Mouse (Mus musculus): ENCODE results near the gene Kazn. TPM values are rescaled to one million over a fixed set of nuclear protein-coding genes. Genes with fewer than 3 reads are reported as not detected.
A peak's percentile ranks its signal among the peaks of the same experiment; 100 is the strongest.

The Kazn gene
- polyA plus RNA-seq, 1 experiment from 2014 or later = 10.6 TPM

- Histone ChIP-seq H3K4me2 (ENCODE audit: low read depth) (no peak overlapping the region), H3K27me3 (ENCODE audit: control insufficient read depth, insufficient read depth, low read length) (no peaks in the 10 kb centered on the region), H3K9ac (ENCODE audit: low read length) (no peak overlapping the region), H3K36me3 (ENCODE audit: control insufficient read depth, insufficient read depth, low read length) (peaks cover 2% of the 10 kb centered on the region; the same call in 1 of the 2 replicates), H3K9me3 (ENCODE audit: control insufficient read depth, low read length) (no peaks in the 10 kb centered on the region), H3K27ac (ENCODE audit: low read depth, low read length) (no peak overlapping the region), H3K4me1 (ENCODE audit: control insufficient read depth, insufficient read depth, low read length) (peaks cover 8% of the 10 kb centered on the region), H3K4me3 (ENCODE audit: low read depth, low read length) (no peak overlapping the region)
- WGBS = 100% methylated on average over 2 of the region's 2 CpGs
- no peak for DNase-seq (ENCODE audit: low spot score)
- no peak for ATAC-seq (ENCODE audit: insufficient read depth, low FRiP score, low TSS enrichment)
These were observed 77.1 kb downstream of the Kazn start for GRCm38 (mm10) chr4:142162102-142162501.

- Histone ChIP-seq H3K4me1 (ENCODE audit: control insufficient read depth, insufficient read depth, low read length) (no peaks in the 10 kb centered on the region), H3K9ac (ENCODE audit: low read length) (no peak overlapping the region), H3K36me3 (ENCODE audit: control insufficient read depth, insufficient read depth, low read length) (peaks cover 2% of the 10 kb centered on the region; the same call in 1 of the 2 replicates), H3K27me3 (ENCODE audit: control insufficient read depth, insufficient read depth, low read length) (no peaks in the 10 kb centered on the region), H3K27ac (ENCODE audit: low read depth, low read length) (no peak overlapping the region), H3K4me2 (ENCODE audit: low read depth) (no peak overlapping the region), H3K9me3 (ENCODE audit: control insufficient read depth, low read length) (no peaks in the 10 kb centered on the region), H3K4me3 (ENCODE audit: low read depth, low read length) (no peak overlapping the region)
- 62% methylated on average over 8 of the region's 8 CpGs for WGBS
- ATAC-seq (ENCODE audit: insufficient read depth, low FRiP score, low TSS enrichment) (no peak), DNase-seq (ENCODE audit: low spot score) (no peak)
These were observed 79.2 kb downstream of the Kazn start for GRCm38 (mm10) chr4:142160041-142160440.

DNA sequence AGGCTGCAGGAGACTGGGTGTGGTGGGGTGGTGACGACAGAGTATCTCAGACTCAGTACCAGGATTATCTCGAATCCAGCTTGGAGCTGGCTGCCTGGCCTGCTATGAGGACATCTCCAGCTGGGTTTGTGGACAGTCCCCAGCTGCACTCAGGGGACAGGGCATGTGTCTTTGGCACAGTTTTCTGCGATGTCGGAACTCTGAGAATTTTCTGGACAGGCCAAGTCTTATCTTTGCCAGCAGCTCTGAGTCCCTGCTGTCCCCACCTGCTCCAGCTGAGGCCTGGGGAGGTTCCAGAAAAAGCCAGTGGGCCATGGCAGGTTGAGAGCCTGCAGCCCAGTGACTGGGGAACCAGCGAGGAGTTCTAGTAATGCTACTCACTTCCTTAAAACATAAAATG lies 82.7 kb downstream of the Kazn start:
- H3K9ac ChIP-seq (ENCODE audit: low read length) = no peak overlapping the region
- H3K27ac ChIP-seq (ENCODE audit: low read depth, low read length) = no peak overlapping the region
- H3K4me3 ChIP-seq (ENCODE audit: low read depth, low read length) = no peak overlapping the region
- DNase-seq (ENCODE audit: low spot score) (no peak), ATAC-seq (ENCODE audit: insufficient read depth, low FRiP score, low TSS enrichment) (no peak)
- no peak overlapping the region for H3K4me2 ChIP-seq (ENCODE audit: low read depth)
- H3K9me3 ChIP-seq (ENCODE audit: control insufficient read depth, low read length) = no peaks in the 10 kb centered on the region
- WGBS = 94% methylated on average over 5 of the region's 5 CpGs
- no peaks in the 10 kb centered on the region for H3K27me3 ChIP-seq (ENCODE audit: control insufficient read depth, insufficient read depth, low read length)
- H3K4me1 ChIP-seq (ENCODE audit: control insufficient read depth, insufficient read depth, low read length) = no peaks in the 10 kb centered on the region
- H3K36me3 ChIP-seq (ENCODE audit: control insufficient read depth, insufficient read depth, low read length) = peaks cover 2% of the 10 kb centered on the region; the same call in 1 of the 2 replicates

DNA sequence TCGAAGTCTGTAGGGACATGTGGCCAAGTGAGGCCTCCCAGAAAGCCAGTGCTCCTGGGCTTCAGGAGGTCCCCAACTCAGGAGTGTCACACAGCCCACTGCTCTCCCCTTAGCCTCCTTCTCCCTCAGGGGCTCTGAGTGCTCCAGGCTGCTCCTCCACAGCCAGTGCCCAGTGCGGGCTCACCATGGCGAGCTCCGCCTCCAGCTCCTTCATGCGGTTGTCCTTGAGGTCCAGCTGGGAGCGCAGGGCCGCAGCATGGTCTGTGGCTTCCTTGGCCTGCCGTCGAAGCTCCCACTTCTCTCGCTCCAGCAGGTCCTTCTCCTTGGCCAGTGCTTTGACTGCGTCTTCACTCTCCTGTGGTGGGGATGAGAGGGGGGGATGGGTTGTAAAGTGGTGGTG lies 85.0 kb downstream of the Kazn start:
- no peak for ATAC-seq (ENCODE audit: insufficient read depth, low FRiP score, low TSS enrichment)
- no peak for DNase-seq (ENCODE audit: low spot score)
- Histone ChIP-seq H3K9ac (ENCODE audit: low read length) (no peak overlapping the region), H3K4me1 (ENCODE audit: control insufficient read depth, insufficient read depth, low read length) (no peaks in the 10 kb centered on the region), H3K4me3 (ENCODE audit: low read depth, low read length) (no peak overlapping the region), H3K4me2 (ENCODE audit: low read depth) (no peak overlapping the region), H3K36me3 (ENCODE audit: control insufficient read depth, insufficient read depth, low read length) (peaks cover 2% of the 10 kb centered on the region; the same call in 1 of the 2 replicates), H3K27ac (ENCODE audit: low read depth, low read length) (no peak overlapping the region), H3K27me3 (ENCODE audit: control insufficient read depth, insufficient read depth, low read length) (no peaks in the 10 kb centered on the region), H3K9me3 (ENCODE audit: control insufficient read depth, low read length) (no peaks in the 10 kb centered on the region)
- 67% methylated on average over 11 of the region's 11 CpGs for WGBS

DNA sequence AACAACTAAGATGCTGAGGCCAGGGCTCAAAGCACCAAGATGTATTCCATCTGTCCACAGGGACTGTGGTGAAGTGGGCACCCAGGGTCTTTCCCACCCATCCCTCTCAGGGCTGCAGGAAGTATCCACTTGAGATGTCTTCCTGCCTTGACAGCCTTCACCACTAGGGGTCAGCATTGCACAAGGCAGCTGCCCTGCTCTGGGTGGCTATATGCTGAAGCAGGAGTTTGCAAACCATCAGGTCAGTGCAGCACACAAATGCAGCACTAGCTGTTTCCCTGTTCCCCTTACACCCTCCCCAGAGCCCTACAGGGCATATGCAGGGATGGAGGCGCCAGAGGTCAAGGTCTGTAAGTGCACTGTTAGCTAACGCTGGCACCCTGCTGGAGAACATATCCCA lies 85.7 kb downstream of the Kazn start:
- H3K4me1 ChIP-seq (ENCODE audit: control insufficient read depth, insufficient read depth, low read length) = no peaks in the 10 kb centered on the region
- H3K4me2 ChIP-seq (ENCODE audit: low read depth) = no peak overlapping the region
- no peaks in the 10 kb centered on the region for H3K9me3 ChIP-seq (ENCODE audit: control insufficient read depth, low read length)
- WGBS = 6% methylated on average over 2 of the region's 2 CpGs
- H3K36me3 ChIP-seq (ENCODE audit: control insufficient read depth, insufficient read depth, low read length) = peaks cover 1% of the 10 kb centered on the region; the same call in 1 of the 2 replicates
- H3K27ac ChIP-seq (ENCODE audit: low read depth, low read length) = no peak overlapping the region
- H3K9ac ChIP-seq (ENCODE audit: low read length) = no peak overlapping the region
- no peak overlapping the region for H3K4me3 ChIP-seq (ENCODE audit: low read depth, low read length)
- no peaks in the 10 kb centered on the region for H3K27me3 ChIP-seq (ENCODE audit: control insufficient read depth, insufficient read depth, low read length)
- ATAC-seq (ENCODE audit: insufficient read depth, low FRiP score, low TSS enrichment) (peak; percentile 82), DNase-seq (ENCODE audit: low spot score) (peak; percentile 90)

DNA sequence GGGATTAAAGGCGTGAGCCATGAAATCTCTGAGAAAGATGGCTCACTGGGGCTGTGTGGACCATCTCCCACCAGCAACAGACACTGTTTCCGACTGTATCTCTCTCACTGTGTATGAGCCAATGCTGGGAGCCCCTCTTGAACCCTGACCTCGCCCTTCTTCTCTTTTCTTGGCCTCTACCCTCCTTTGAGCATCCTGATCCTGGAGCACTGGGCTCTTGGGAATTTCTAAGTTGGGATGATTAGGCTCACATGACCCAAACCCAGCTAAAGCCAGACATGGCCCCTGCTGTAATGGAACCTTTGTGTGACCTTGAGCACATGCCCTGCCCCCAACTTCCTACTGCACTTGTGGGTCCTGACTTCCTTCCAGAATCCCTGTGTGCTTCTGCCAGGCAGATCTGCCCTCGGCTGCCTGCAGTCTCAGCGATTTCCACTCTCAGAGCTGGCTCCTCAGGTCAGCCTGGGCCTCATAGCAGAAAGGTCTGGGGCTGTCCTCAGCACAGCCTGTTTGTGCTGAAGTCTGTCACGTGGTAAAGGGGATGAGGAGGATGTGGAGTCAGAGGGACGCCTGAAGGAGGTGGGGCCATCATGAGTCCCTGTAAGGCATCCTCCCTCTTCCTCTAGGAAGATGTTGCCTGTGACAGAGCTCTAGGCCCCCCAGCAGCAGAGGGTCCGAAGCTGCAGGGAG lies 86.3 kb downstream of the Kazn start:
- Histone ChIP-seq H3K4me2 (ENCODE audit: low read depth) (no peak overlapping the region), H3K27ac (ENCODE audit: low read depth, low read length) (no peak overlapping the region), H3K4me3 (ENCODE audit: low read depth, low read length) (no peak overlapping the region), H3K9ac (ENCODE audit: low read length) (no peak overlapping the region), H3K36me3 (ENCODE audit: control insufficient read depth, insufficient read depth, low read length) (no peaks in the 10 kb centered on the region; the same call in 1 of the 2 replicates), H3K9me3 (ENCODE audit: control insufficient read depth, low read length) (no peaks in the 10 kb centered on the region), H3K27me3 (ENCODE audit: control insufficient read depth, insufficient read depth, low read length) (no peaks in the 10 kb centered on the region), H3K4me1 (ENCODE audit: control insufficient read depth, insufficient read depth, low read length) (no peaks in the 10 kb centered on the region)
- ATAC-seq (ENCODE audit: insufficient read depth, low FRiP score, low TSS enrichment) (no peak), DNase-seq (ENCODE audit: low spot score) (no peak)
- WGBS = 66% methylated on average over 8 of the region's 8 CpGs

DNA sequence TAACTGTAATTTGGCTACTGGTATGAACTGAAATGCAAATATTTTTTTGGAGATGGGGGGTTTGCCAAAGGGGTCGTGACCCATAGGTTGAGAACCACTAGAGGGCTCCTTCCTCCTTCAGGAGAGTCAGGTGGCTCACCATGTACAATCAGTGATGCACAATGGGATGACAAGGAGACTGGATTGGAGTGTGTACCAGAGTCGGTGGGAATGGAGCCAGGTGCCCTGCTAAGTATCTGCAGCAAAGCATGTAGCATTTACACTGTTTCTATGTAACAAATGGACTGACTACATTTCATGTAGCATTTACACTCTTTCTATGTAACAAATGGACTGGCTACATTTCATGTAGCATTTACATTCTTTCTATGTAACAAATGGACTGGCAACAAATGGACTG lies 89.1 kb downstream of the Kazn start:
- ATAC-seq (ENCODE audit: insufficient read depth, low FRiP score, low TSS enrichment) (no peak), DNase-seq (ENCODE audit: low spot score) (no peak)
- H3K27ac ChIP-seq (ENCODE audit: low read depth, low read length) = no peak overlapping the region
- H3K9me3 ChIP-seq (ENCODE audit: control insufficient read depth, low read length) = no peaks in the 10 kb centered on the region
- H3K4me3 ChIP-seq (ENCODE audit: low read depth, low read length) = no peak overlapping the region
- no peak overlapping the region for H3K9ac ChIP-seq (ENCODE audit: low read length)
- WGBS = 82% methylated on average over 2 of the region's 2 CpGs
- H3K36me3 ChIP-seq (ENCODE audit: control insufficient read depth, insufficient read depth, low read length) = peaks cover 4% of the 10 kb centered on the region
- H3K27me3 ChIP-seq (ENCODE audit: control insufficient read depth, insufficient read depth, low read length) = no peaks in the 10 kb centered on the region
- no peak overlapping the region for H3K4me2 ChIP-seq (ENCODE audit: low read depth)
- H3K4me1 ChIP-seq (ENCODE audit: control insufficient read depth, insufficient read depth, low read length) = no peaks in the 10 kb centered on the region

DNA sequence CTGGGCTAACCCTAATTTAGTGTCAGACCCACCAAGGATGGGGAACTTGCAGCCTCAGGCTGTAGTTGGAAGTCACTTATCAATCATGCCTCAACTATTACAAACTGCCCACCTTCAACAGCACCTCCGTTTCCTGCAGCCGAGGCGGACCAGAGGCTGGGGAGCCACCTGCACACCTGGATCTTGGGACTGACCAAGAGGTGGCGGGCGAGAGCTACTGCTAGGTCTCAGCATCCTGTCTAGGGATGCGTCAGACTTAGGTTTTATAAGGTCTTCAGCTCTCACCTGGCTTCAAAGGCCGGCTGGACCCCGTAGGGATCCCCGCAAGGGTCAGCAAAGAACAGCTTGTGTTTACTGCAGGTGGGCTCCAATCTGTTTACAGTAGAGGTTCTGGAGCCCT lies 90.0 kb downstream of the Kazn start:
- DNase-seq (ENCODE audit: low spot score) = no peak
- ATAC-seq (ENCODE audit: insufficient read depth, low FRiP score, low TSS enrichment) = no peak
- peaks cover 4% of the 10 kb centered on the region for H3K36me3 ChIP-seq (ENCODE audit: control insufficient read depth, insufficient read depth, low read length)
- H3K27ac ChIP-seq (ENCODE audit: low read depth, low read length) = no peak overlapping the region
- H3K4me3 ChIP-seq (ENCODE audit: low read depth, low read length) = no peak overlapping the region
- H3K27me3 ChIP-seq (ENCODE audit: control insufficient read depth, insufficient read depth, low read length) = no peaks in the 10 kb centered on the region
- H3K9me3 ChIP-seq (ENCODE audit: control insufficient read depth, low read length) = no peaks in the 10 kb centered on the region
- H3K9ac ChIP-seq (ENCODE audit: low read length) = no peak overlapping the region
- H3K4me1 ChIP-seq (ENCODE audit: control insufficient read depth, insufficient read depth, low read length) = no peaks in the 10 kb centered on the region
- 77% methylated on average over 9 of the region's 9 CpGs for WGBS
- H3K4me2 ChIP-seq (ENCODE audit: low read depth) = no peak overlapping the region

GRCm38 (mm10) chr4:142147671-142148070 lies 91.5 kb downstream of the Kazn start:
- WGBS = 94% methylated on average over 10 of the region's 10 CpGs
- Histone ChIP-seq H3K9ac (ENCODE audit: low read length) (no peak overlapping the region), H3K27me3 (ENCODE audit: control insufficient read depth, insufficient read depth, low read length) (no peaks in the 10 kb centered on the region), H3K27ac (ENCODE audit: low read depth, low read length) (no peak overlapping the region), H3K4me3 (ENCODE audit: low read depth, low read length) (no peak overlapping the region), H3K36me3 (ENCODE audit: control insufficient read depth, insufficient read depth, low read length) (peaks cover 4% of the 10 kb centered on the region), H3K9me3 (ENCODE audit: control insufficient read depth, low read length) (no peaks in the 10 kb centered on the region), H3K4me2 (ENCODE audit: low read depth) (no peak overlapping the region), H3K4me1 (ENCODE audit: control insufficient read depth, insufficient read depth, low read length) (no peaks in the 10 kb centered on the region)
- no peak for DNase-seq (ENCODE audit: low spot score)
- ATAC-seq (ENCODE audit: insufficient read depth, low FRiP score, low TSS enrichment) = no peak
